Mouse (Mus musculus): ENCODE measurements around the gene Disc1.

GRCm38 (mm10) chr8:125201650-125202049 lies 147.7 kb downstream of the Disc1 start:
- TF ChIP-seq CTCF (IDR thresholded peaks at IDR 0.05; ENCODE audit: low read depth) (no peak), EP300 (IDR thresholded peaks at IDR 0.05; ENCODE audit: low read depth) (no peak)
